Mouse (Mus musculus) megakaryocyte, embryonic 14.5 days (primary cell): ENCODE data around the gene Tmem110. TPM values are rescaled to one million over a fixed set of nuclear protein-coding genes. Genes with fewer than 3 reads are reported as not detected.

Experiments used
- H3K27me3 ChIP-seq: replicated peaks from 2 replicates; pipeline ENCODE3; 2012; ENCODE audit warnings: inconsistent platforms
- H3K36me3 ChIP-seq: replicated peaks from 2 replicates; pipeline ENCODE3; 2012; ENCODE audit warnings: low read length, inconsistent platforms, mixed read lengths
- H3K4me1 ChIP-seq: 2 replicates; pipeline ENCODE4 v1.6.1; 2012; ENCODE audit warnings: inconsistent platforms
- H3K4me3 ChIP-seq: replicated peaks from 2 replicates; pipeline ENCODE3; 2012; ENCODE audit warnings: moderate library complexity, mild to moderate bottlenecking, inconsistent platforms
- H3K9me3 ChIP-seq: 2 replicates; pipeline ENCODE4 v1.6.1; 2012; ENCODE audit warnings: inconsistent platforms
- FLI1 ChIP-seq: IDR thresholded peaks from 2 replicates; pipeline ENCODE4 v1.6.1; 2012; ENCODE audit warnings: low read length, inconsistent platforms, mixed read lengths
- GATA1 ChIP-seq: IDR thresholded peaks from 3 replicates; pipeline ENCODE4 v1.6.1; 2012; ENCODE audit warnings: mixed read lengths, low read length, inconsistent platforms, borderline replicate concordance
- polyA plus RNA-seq: library from polyadenylated mRNA; stranded (reverse); fragments of >175 nt; gene quantifications from 2 replicates; pipeline ENCODE4 v1.2.3, GENCODE M21; 2012; ENCODE audit warnings: low replicate concordance; ENCODE audit not compliant: insufficient read depth

Gene Tmem110
- polyA plus RNA-seq, 1 experiment: 21.4 TPM

- H3K9me3 ChIP-seq: no peaks in the 10 kb centered on the region
- no peak for TF ChIP-seq GATA1
- no peak for TF ChIP-seq FLI1
- H3K27me3 ChIP-seq: peaks cover 46% of the 10 kb centered on the region
- peaks cover 5% of the 10 kb centered on the region; the same call in 1 of the 2 replicates for H3K4me1 ChIP-seq
- no peak overlapping the region for H3K4me3 ChIP-seq
- H3K36me3 ChIP-seq: no peaks in the 10 kb centered on the region
Observed at GRCm38 (mm10) chr14:30913404-30913803, 88.0 kb downstream of the Tmem110 start.

- Histone ChIP-seq H3K9me3 (no peaks in the 10 kb centered on the region), H3K27me3 (peaks cover 58% of the 10 kb centered on the region), H3K36me3 (no peaks in the 10 kb centered on the region), H3K4me1 (peaks cover 12% of the 10 kb centered on the region), H3K4me3 (no peak overlapping the region)
- TF ChIP-seq FLI1 (no peak), GATA1 (no peak)
Observed at GRCm38 (mm10) chr14:30916516-30916915, 91.1 kb downstream of the Tmem110 start.

GRCm38 (mm10) chr14:30922053-30922670 lies 96.8 kb downstream of the Tmem110 start:
- H3K9me3 ChIP-seq: peaks cover 8% of the 10 kb centered on the region
- TF ChIP-seq GATA1: no peak
- no peak for TF ChIP-seq FLI1
- H3K4me1 ChIP-seq: peaks cover 8% of the 10 kb centered on the region
- no peak overlapping the region for H3K4me3 ChIP-seq
- peaks cover 48% of the 10 kb centered on the region for H3K27me3 ChIP-seq
- H3K36me3 ChIP-seq: no peaks in the 10 kb centered on the region

- peaks cover 40% of the 10 kb centered on the region for H3K27me3 ChIP-seq
- H3K9me3 ChIP-seq: peaks cover 12% of the 10 kb centered on the region
- TF ChIP-seq GATA1: no peak
- no peak for TF ChIP-seq FLI1
- H3K4me3 ChIP-seq: no peak within 1 kb of the TSS
- H3K36me3 ChIP-seq: no peaks in the 10 kb centered on the region
- peaks cover 8% of the 10 kb centered on the region for H3K4me1 ChIP-seq
Observed at GRCm38 (mm10) chr14:30923375-30924105, 98.2 kb downstream of the Tmem110 start, which contains the start of gene Itih3. Gene Itih3, minus strand, starts transcription at chr14:30923760.

- no peak for TF ChIP-seq FLI1
- TF ChIP-seq GATA1: no peak
- no peaks in the 10 kb centered on the region for H3K36me3 ChIP-seq
- peaks cover 6% of the 10 kb centered on the region for H3K4me1 ChIP-seq
- no peak overlapping the region for H3K4me3 ChIP-seq
- peaks cover 12% of the 10 kb centered on the region for H3K9me3 ChIP-seq
- H3K27me3 ChIP-seq: peaks cover 45% of the 10 kb centered on the region
Observed at GRCm38 (mm10) chr14:30925492-30925891, 100.1 kb downstream of the Tmem110 start.

Other genes with a start within 250 kb of the Tmem110 start
- gene Prkcd, start 199.4 kb upstream of the Tmem110 start, polyA plus RNA-seq: 32.1 and 64.4 TPM in 2 replicates
- gene Rft1, start 171.2 kb upstream of the Tmem110 start, polyA plus RNA-seq: 2.6 and 9.1 TPM in 2 replicates
- 0.53 and 1.0 TPM in 2 replicates for gene Sfmbt1, start 110.7 kb upstream of the Tmem110 start, polyA plus RNA-seq
- 4.1 TPM in 1 of 2 replicates, not detected in the other for gene Mustn1, start 53.6 kb downstream of the Tmem110 start, polyA plus RNA-seq
- gene Itih4, start 60.9 kb downstream of the Tmem110 start, polyA plus RNA-seq: 0.04 TPM in 1 of 2 replicates, not detected in the other
- gene Itih3, start 98.2 kb downstream of the Tmem110 start, polyA plus RNA-seq: not detected in 2 replicates
- gene Itih1, start 117.7 kb downstream of the Tmem110 start, polyA plus RNA-seq: 0.20 TPM in 1 of 2 replicates, not detected in the other
- gene Nek4, start 125.8 kb downstream of the Tmem110 start, polyA plus RNA-seq: 1.4 and 3.3 TPM in 2 replicates
- gene Glt8d1, start 175.8 kb downstream of the Tmem110 start, polyA plus RNA-seq: 6.5 and 7.5 TPM in 2 replicates
- 10.3 and 51.5 TPM in 2 replicates for gene Spcs1, start 176.1 kb downstream of the Tmem110 start, polyA plus RNA-seq
- gene Pbrm1, start 193.5 kb downstream of the Tmem110 start, polyA plus RNA-seq: 3.7 and 3.8 TPM in 2 replicates
- 8.2 TPM in 1 of 2 replicates, not detected in the other for gene Gnl3, start 193.6 kb downstream of the Tmem110 start, polyA plus RNA-seq